Mouse (Mus musculus) right cerebral cortex, postnatal 10 days (tissue): ENCODE data around the gene Corin.

ENCODE experiments used
- DNase-seq, 2 experiments: peaks; one replicate each; pipeline ENCODE4 v3.0.0; 2021; ENCODE audit warnings: low spot score in 2 of 2

The Corin gene

DNA sequence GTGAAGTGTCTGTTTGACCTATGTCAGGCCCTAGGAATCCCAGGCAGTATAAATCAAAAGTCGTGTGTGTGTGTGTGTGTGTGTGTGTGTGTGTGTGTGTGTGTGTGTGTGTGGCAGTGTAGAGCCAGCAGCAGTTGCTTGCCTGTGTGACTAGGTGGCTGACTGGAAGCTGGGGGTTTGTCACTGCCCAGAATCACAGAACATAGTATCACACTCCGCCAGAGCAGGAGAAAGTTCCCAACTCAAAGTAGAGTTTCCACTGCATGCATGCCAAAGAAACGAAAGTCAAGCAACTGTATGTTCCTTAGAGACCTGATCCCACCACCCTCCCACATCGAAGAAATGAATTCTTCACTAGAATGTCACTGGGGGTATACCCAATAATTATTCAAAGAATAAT lies 61.3 kb downstream of the Corin start:
- DNase-seq, result no peak

DNA sequence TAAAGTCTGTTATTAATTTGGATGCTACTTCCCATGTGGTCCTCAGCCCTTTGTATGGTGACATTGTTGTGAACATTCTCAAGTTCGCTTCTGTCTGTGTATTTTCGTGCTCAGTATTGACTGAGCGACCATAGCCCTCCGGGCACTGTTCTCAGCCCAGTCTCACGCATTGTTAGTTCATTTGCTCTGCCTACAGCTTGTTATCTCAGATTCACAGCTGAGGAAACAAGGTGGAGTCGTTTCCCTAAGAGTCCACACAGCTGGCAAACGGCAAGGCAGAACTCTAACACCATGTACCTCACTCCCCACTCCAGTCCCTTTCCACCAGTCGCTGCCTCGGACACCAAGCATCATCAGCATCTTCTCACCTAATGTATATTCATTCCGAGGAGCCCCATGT lies 63.1 kb downstream of the Corin start:
- no peak for DNase-seq

DNA sequence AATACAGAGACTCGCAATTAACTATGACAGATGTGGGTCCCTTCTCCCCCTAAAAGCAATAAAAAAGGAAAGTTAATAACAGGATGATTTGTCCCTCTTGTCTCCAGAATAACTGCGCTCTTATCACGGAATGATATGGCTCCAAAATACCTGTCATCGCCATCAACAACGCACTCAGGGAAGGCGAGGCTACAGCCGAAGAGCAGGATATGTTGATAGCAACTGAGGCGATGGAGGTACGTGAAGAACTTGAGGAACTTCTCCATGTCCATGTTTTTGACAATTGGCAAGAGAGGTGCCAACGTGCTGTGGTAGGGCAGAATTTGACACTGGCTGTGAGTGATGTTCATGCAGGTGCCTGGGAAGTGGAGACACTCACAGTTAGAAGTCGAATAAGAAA lies 69.2 kb downstream of the Corin start:
- DNase-seq, result no peak

DNA sequence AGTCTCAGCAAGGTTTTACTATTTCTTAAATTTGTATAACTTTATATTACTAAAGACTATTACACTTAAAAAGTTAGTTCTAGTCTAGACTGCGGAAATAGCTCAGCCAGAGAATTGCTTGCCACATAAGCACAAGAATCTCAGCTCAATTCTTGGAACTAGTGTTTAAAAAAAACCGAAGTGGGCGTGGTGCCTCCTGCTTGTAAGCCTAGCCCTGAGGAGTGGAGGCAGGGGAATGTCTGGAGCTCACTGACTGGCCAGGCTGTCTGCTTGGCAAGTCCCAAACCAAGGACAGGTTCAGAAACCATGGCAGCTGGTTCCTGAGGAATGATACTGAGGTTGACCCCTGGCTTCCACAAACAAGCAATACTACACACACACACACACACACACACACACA lies 72.4 kb downstream of the Corin start:
- DNase-seq, result no peak

- DNase-seq, result no peak
Observed at GRCm38 (mm10) chr5:72427556-72427955, 76.7 kb downstream of the Corin start.

GRCm38 (mm10) chr5:72425342-72426010 lies 78.8 kb downstream of the Corin start:
- no peak for DNase-seq

DNA sequence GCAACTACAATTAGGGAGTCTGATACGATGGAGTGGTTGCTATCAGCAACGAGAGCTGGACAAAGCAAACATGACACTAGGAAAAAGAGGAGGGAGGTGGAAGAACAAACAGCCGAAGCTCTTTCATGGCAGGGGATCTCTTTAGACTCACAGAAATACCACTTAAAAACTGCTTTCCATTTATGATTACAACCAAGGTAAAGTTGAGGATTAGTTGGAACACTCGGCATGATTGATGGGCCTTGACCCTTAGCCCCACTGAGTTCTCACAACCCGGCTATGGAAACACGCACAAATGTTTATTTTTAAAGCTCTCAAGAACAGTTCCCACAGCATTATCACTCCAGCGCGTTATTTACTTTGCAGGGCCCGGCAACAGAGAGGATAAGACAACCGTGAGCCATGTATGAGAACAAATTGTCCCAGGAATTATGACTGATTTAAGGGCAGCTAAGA lies 92.4 kb downstream of the Corin start:
- no peak for DNase-seq

DNA sequence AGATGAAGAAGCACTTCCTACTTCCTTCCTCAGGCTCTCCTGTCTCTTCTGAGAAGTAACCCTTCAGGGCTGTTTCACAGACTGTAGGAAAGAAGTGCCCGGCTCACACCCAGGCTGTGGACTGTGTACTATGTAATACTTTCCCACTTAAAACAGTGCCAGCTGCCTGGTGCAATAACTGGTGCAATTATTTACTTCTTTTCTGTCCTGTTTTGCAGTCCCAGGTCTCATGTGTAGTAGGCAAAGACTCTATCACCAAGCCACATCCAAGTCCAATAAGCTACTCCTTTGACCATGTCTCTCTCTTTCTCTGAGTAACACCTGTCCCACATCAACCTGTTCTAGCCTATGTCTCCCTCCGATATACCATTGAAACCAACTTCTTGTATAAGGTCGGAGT lies 93.4 kb downstream of the Corin start:
- no peak for DNase-seq

GRCm38 (mm10) chr5:72403376-72403775 lies 100.9 kb downstream of the Corin start:
- peak in 1 of 2 experiments; percentile 38 for DNase-seq

DNA sequence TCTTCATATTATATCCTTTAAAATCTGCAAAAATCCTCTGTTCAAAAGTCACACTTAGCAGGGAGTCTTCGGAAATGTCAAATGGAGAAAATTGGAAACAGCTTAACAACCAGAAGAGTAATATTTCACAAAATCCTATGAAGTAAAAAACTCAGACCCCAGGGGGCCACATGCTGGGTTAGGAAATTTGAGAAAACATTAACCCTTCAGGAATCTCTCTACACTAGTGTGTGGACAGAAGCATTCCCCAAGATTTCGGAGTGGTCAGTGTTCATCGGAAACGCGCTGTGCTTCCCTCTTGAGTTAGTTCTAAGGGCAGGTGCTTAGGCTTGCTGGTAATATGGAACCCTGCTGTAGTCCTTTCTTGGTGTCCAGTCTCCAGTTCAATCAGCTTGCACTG lies 101.4 kb downstream of the Corin start:
- DNase-seq, result no peak

- no peak for DNase-seq
Observed at GRCm38 (mm10) chr5:72401778-72402177, 102.5 kb downstream of the Corin start.

DNA sequence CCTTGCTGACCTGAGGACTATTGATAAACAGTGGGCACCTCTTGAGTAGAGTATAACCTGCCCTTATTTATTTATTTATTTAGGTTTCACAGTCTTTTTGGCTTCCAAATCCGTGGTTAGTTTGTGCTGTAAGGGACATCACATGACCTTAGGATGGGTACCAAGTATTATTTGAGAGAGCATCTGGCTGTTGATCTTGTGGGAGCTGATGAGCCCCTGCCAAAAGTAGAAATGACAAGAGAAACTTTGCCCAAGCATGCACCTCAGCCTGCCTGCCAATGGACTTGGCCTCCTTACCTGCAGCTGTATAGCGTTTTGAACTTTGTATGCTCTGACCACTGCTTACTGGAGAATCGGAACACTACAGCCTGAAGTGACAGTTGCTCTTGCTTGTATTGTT lies 103.0 kb downstream of the Corin start:
- no peak for DNase-seq

GRCm38 (mm10) chr5:72382148-72382547 lies 122.1 kb downstream of the Corin start:
- no peak for DNase-seq

- no peak for DNase-seq
Observed at GRCm38 (mm10) chr5:72380616-72381015, 123.7 kb downstream of the Corin start.

DNA sequence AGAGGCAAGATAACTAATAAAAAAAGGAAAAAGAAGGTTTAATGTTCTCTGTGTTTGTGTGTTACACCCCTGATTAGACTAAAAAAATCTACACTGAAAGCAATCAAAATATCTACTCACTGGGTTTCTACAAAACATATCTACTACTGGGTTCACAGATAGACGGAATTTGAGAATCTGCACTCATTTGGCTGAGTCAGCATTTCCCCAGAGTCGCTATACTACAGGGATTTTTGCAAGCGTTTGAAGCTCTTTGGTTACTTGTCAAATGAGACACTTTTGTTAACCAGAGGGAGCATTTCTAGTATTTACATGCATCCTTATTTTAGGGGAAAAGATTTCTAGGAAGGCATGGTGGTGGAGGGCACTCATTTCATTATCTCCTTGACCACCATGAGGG lies 136.3 kb downstream of the Corin start:
- DNase-seq, result no peak

DNA sequence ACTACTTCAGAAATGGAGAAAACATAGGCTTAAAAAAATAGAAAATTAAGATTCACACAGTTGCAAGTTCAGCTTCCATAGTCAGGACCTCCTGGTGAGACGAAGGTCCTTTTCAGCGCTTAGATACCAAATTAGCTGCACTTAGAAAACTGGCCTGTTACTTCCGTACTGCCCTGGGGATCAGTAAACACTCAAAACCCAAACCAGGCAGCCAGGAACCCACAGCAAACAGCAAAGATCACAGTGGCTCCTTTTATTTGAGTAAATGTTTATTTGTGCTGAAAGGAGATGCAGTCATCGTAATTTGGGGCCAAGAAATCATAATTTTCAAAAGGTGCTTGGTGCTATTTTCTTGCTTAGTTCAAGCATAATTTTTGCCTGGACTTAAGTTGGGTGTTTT lies 138.5 kb downstream of the Corin start:
- DNase-seq, result no peak

DNA sequence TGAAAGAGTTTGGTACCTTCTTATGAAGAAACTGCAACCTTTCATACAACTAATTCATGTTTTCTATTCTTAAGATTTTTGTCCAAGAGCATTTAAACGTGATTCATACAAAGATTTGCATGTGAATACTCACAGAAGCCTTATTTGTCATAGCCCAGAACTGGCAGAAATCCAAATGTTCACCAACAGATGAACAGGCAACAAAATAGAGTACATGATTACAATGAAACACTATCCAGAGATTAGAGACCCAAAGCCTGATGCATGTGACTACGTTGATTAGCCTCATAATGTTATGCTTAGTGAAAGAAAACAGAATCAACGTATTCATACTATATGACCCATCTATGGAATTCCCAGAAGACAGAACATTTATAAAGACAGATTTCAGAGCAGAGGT lies 140.4 kb downstream of the Corin start:
- no peak for DNase-seq

- DNase-seq, result no peak
Observed at GRCm38 (mm10) chr5:72353746-72354145, 150.5 kb downstream of the Corin start.

GRCm38 (mm10) chr5:72350081-72350758 lies 154.1 kb downstream of the Corin start:
- peak; percentile 57 to 63 for DNase-seq

- DNase-seq, result no peak
Observed at GRCm38 (mm10) chr5:72348591-72348990, 155.7 kb downstream of the Corin start.

GRCm38 (mm10) chr5:72335873-72336272 lies 168.4 kb downstream of the Corin start:
- DNase-seq, result no peak

GRCm38 (mm10) chr5:72332901-72333300 lies 171.4 kb downstream of the Corin start:
- peak; percentile 31 to 58 for DNase-seq

DNA sequence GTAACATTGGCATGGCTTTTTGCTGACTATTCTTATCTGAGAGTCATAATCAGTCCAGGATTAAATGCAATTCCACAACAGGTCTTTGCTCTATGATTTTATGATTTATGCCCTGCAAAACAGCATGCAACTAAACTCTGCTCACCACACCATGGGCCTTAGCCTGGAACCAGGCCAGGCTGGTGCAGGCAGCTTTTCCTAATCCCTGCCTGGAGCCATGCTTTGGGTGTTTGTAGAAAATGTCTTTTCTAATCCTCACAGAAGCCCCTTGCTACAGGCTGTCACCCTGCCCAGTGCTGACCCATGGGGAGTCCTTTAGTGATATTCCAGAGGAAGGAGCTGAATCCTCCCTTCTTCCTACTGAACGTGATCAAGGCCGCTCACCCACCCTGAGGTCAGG lies 173.1 kb downstream of the Corin start:
- DNase-seq, result no peak

DNA sequence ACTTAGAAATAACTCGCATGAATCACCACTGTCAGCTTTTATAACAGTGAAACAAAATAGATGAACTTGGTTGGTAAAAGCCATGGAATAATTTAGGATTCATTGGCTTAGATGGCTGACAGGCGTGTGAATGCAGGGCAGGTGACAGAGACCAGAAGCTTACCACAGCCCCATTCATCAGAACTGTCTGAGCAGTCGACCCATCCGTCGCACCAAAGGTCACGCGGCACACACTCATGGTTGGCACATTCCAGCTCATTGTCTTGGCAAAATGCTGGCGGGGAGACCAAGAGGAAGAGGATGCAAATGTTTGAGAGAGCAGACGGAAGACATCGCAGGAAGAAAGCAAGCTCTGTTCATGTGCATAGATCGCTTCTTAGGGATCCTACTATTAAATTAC lies 173.6 kb downstream of the Corin start:
- no peak for DNase-seq
